9 mouse cellular contexts compared by ENCODE assay signal in genomic region chrX:143444581-143444980, GRCm38 (mm10). TPM values are rescaled to one million over a fixed set of nuclear protein-coding genes. Genes with fewer than 3 reads are reported as not detected.
DNase-seq lines count a peak whose midpoint lies in the region; ATAC-seq and TF ChIP-seq lines count a peak whose summit lies in the region.
"Had no signal": no experiment of that assay in that cellular context is flagged by ENCODE, and none has a peak within 500 bp of the region (broad histone marks: within the 10 kb centered on the region; RNA-seq: fewer than 3 reads in every experiment).

No protein-coding gene starts in this region.

- intact Hi-C loops in heart, adult 2 months (cut with DNase I): loop anchor here (1.0 kb wide), 1 partner anchor 345 kb away; the partner anchor contains the start of gene Rtl9

- H3K9me3 ChIP-seq in forebrain, embryonic 16.5 days (ENCODE audit: control insufficient read depth, low read length): no peaks in the 10 kb centered on the region
- H3K9me3 ChIP-seq: liver, embryonic 13.5 days had no signal

- TF ChIP-seq POLR2A in heart, adult 2 months (IDR thresholded peaks at IDR 0.05; ENCODE audit: insufficient read depth, low read depth, low read length): no peak

- H3K27me3 ChIP-seq in heart, adult 2 months (ENCODE audit: control insufficient read depth, insufficient read depth, low read length): no peaks in the 10 kb centered on the region
- no peaks in the 10 kb centered on the region; the same call in 1 of the 2 replicates for H3K27me3 ChIP-seq in forebrain, embryonic 16.5 days (replicated peaks; ENCODE audit: control insufficient read depth, insufficient read depth, low read length)
- H3K27me3 ChIP-seq: liver, embryonic 13.5 days had no signal

- no peak overlapping the region for H3K4me3 ChIP-seq in heart, adult 2 months
- no peak overlapping the region for H3K4me3 ChIP-seq in forebrain, embryonic 16.5 days (replicated peaks; ENCODE audit: low read length)
- H3K4me3 ChIP-seq: liver, embryonic 13.5 days had no signal

- peak; percentile 43; the same call in 1 of the 2 replicates for ATAC-seq in forebrain, embryonic 16.5 days
- ATAC-seq in megakaryocyte, adult 5-6 weeks (ENCODE audit: poor library complexity, severe bottlenecking): peak; percentile 66

- no peak overlapping the region for H3K27ac ChIP-seq in heart, adult 2 months
- no peak overlapping the region for H3K27ac ChIP-seq in forebrain, embryonic 16.5 days (ENCODE audit: low read length)
- H3K27ac ChIP-seq: liver, embryonic 13.5 days had no signal

- TF ChIP-seq EP300 in heart, adult 2 months (IDR thresholded peaks at IDR 0.05; ENCODE audit: insufficient read depth, low read depth, low read length): no peak

- H3K79me2 ChIP-seq in heart, adult 2 months (replicated peaks; ENCODE audit: control insufficient read depth, insufficient read depth, low read length): no peaks in the 10 kb centered on the region

- no peak overlapping the region for H3K9ac ChIP-seq in heart, adult 2 months (ENCODE audit: low read depth, low read length)
- no peak overlapping the region for H3K9ac ChIP-seq in forebrain, embryonic 16.5 days (replicated peaks; ENCODE audit: low read depth, low read length)
- H3K9ac ChIP-seq: liver, embryonic 13.5 days had no signal

- no peaks in the 10 kb centered on the region for H3K36me3 ChIP-seq in heart, adult 2 months (ENCODE audit: control insufficient read depth, insufficient read depth, low read length)
- H3K36me3 ChIP-seq in forebrain, embryonic 16.5 days (ENCODE audit: control insufficient read depth, insufficient read depth): no peaks in the 10 kb centered on the region
- H3K36me3 ChIP-seq: liver, embryonic 13.5 days had no signal

- WGBS in heart, adult 2 months: 14% methylated on average over 3 of the region's 3 CpGs
- WGBS in forebrain, embryonic 16.5 days: 11% methylated on average over 3 of the region's 3 CpGs

- no peaks in the 10 kb centered on the region for H3K4me1 ChIP-seq in heart, adult 2 months (ENCODE audit: control insufficient read depth, insufficient read depth, low read length)
- H3K4me1 ChIP-seq in forebrain, embryonic 16.5 days (replicated peaks; ENCODE audit: control insufficient read depth, insufficient read depth, low read length): no peaks in the 10 kb centered on the region
- H3K4me1 ChIP-seq: liver, embryonic 13.5 days had no signal

- no peak overlapping the region for H3K4me2 ChIP-seq in forebrain, embryonic 16.5 days (ENCODE audit: low read length)
- H3K4me2 ChIP-seq: liver, embryonic 13.5 days had no signal

- no peak for DNase-seq in heart, adult 2 months
- DNase-seq in heart, adult 11 months: no peak
- peak; percentile 9 for DNase-seq in CD4-positive helper T cell, adult 2 months (ENCODE audit: low read depth, low spot score)
- peak; percentile 15 for DNase-seq in c-Kit-positive CD71-positive TER-119-negative erythroid progenitor cells, embryonic 14.5 days (ENCODE audit: low read depth)
- DNase-seq in layer of hippocampus, adult 11-12 months (ENCODE audit: low spot score): peak; percentile 57
- no peak for DNase-seq in spleen, postnatal 36 days (ENCODE audit: low spot score in 2 of 2)
- DNase-seq: liver, embryonic 13.5 days had no signal

- peak; percentile 89 for TF ChIP-seq CTCF in heart, adult 2 months (IDR thresholded peaks at IDR 0.05)

RNA-seq across cellular contexts. Expression of gene Chrdl1, which starts 50.5 kb away (rescaled TPM):
- 1 to 10 TPM; 1.6 to 2.0 TPM for total RNA-seq in heart, adult 2 months (2021)
- 1.7 and 2.2 TPM in 2 replicates for polyA plus RNA-seq in heart, adult 2 months (2012; rRNA removed)
- polyA plus RNA-seq in forebrain, embryonic 16.5 days (2015; fragmentation: Nextera tagmentation; extraction: Ambion mirVana): 1.9 and 2.4 TPM in 2 replicates
- total RNA-seq in megakaryocyte, adult 5-6 weeks (2015): 0.23 and 0.85 TPM in 2 replicates
- 1.1 and 1.4 TPM in 2 replicates for total RNA-seq in megakaryocyte, adult 5-6 weeks (2017)

Comparison
In these comparisons a context has a peak if more than half of its experiments do, and no peak if none do; other contexts are left out.
1. DNase-seq: peak in CD4-positive helper T cell, adult 2 months (single experiment), c-Kit-positive CD71-positive TER-119-negative erythroid progenitor cells, embryonic 14.5 days (single experiment) and layer of hippocampus, adult 11-12 months (single experiment); none in heart, adult 2 months (0 of 2), heart, adult 11 months (single experiment) and spleen, postnatal 36 days (0 of 2).